Mouse (Mus musculus) intestine, embryonic 14.5 days (tissue): ENCODE measurements around the gene Gnas. TPM values are rescaled to one million over a fixed set of nuclear protein-coding genes. Genes with fewer than 3 reads are reported as not detected.
"Not testable (repeated sequence)": the region's sequence is repeated elsewhere in the genome, so short reads cannot be mapped to it uniquely, and the experiment has no call there.

Experiments
- ATAC-seq: fragments of 200-750 bp; cut with Nextera tagmentation; replicated peaks from 2 replicates; pipeline ENCODE4 v1.8.0; 2017; ENCODE audit warnings: low read depth, moderate number of reproducible peaks, moderate TSS enrichment, moderate library complexity; ENCODE audit not compliant: low FRiP score, low TSS enrichment
- DNase-seq: peaks from one replicate; pipeline ENCODE4 v3.0.0-alpha.2; 2018; ENCODE audit warnings: low spot score
- H3K27ac ChIP-seq: fragments of 300-500 bp; sonication (generic); 2 replicates; pipeline ENCODE4 v1.5.1; 2014; ENCODE audit warnings: low read depth, mild to moderate bottlenecking, control low read depth
- H3K27me3 ChIP-seq: fragments of 300-500 bp; sonication (generic); replicated peaks from 2 replicates; pipeline ENCODE4 v1.6.1; 2014; ENCODE audit warnings: low read length, control low read depth; ENCODE audit not compliant: control insufficient read depth, insufficient read depth
- H3K36me3 ChIP-seq: fragments of 300-500 bp; sonication (generic); 2 replicates; pipeline ENCODE4 v1.6.1; 2014; ENCODE audit warnings: low read length, control low read depth; ENCODE audit not compliant: control insufficient read depth, insufficient read depth
- H3K4me1 ChIP-seq: fragments of 300-500 bp; sonication (generic); replicated peaks from 2 replicates; pipeline ENCODE4 v1.6.1; 2014; ENCODE audit warnings: low read length, control low read depth, mixed read lengths; ENCODE audit not compliant: control insufficient read depth, insufficient read depth
- H3K4me2 ChIP-seq: fragments of 300-500 bp; sonication (generic); 2 replicates; pipeline ENCODE4 v1.6.1; 2014; ENCODE audit warnings: low read length
- H3K4me3 ChIP-seq: fragments of 300-500 bp; sonication (generic); 2 replicates; pipeline ENCODE4 v1.5.1; 2014; ENCODE audit warnings: low read depth, low read length, control low read depth, mixed read lengths
- H3K9ac ChIP-seq: fragments of 300-500 bp; sonication (generic); 2 replicates; pipeline ENCODE4 v1.6.1; 2014; ENCODE audit warnings: mild to moderate bottlenecking, low read length
- H3K9me3 ChIP-seq: fragments of 300-500 bp; sonication (generic); 2 replicates; pipeline ENCODE4 v1.6.1; 2016; ENCODE audit warnings: low read length, control low read depth; ENCODE audit not compliant: control insufficient read depth
- WGBS: fragments of 180-500 bp; shearing (Covaris S2); extraction: QIAGEN DNeasy Blood & Tissue Kit; methylation state at CpG from one replicate; pipeline ENCODE4 v1.1.7; 2014; 5-methylcytosine and 5-hydroxymethylcytosine counted together
- polyA plus RNA-seq: library from polyadenylated mRNA; unstranded; fragments of >200 nt; fragmentation: Nextera tagmentation; extraction: Ambion mirVana; gene quantifications from 2 replicates; pipeline ENCODE4 v1.2.1, GENCODE M21; 2014

The Gnas gene
- polyA plus RNA-seq, 1 experiment from 2014 or later = 1,793 TPM

DNA sequence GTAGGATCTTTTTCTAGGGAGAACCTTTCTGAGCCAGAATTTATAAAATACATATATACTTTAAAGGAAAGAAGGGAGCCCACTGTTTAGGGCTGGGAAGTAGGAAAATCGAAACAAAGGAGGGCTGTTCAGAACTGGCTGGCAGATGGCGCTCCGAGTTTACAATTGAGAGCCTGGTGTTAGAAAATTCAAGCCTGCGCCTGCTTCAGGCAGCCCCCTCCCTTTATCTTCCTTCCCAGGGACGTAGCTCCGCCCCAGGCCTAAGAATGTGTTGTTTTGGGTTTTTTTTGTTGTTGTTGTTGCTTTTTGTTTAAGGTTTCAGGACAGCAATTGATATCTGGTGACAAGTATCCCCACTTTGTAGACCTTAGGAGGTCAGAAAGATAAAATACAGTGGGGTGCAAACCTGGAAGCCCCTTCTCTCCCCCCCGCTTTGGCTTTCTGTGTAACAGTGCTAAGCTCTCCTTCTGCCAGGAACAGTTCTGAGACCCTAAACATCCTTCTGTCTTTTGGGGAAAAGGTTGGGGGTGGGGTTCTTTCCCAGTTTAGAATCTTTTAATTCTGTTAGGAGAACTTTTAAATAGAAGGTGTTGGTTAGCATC lies 26.9 kb downstream of the Gnas start:
- H3K4me3 ChIP-seq = no peak overlapping the region
- 15% methylated on average over 7 of the region's 7 CpGs for WGBS
- no peak; the same call in 1 of the 2 replicates for ATAC-seq

DNA sequence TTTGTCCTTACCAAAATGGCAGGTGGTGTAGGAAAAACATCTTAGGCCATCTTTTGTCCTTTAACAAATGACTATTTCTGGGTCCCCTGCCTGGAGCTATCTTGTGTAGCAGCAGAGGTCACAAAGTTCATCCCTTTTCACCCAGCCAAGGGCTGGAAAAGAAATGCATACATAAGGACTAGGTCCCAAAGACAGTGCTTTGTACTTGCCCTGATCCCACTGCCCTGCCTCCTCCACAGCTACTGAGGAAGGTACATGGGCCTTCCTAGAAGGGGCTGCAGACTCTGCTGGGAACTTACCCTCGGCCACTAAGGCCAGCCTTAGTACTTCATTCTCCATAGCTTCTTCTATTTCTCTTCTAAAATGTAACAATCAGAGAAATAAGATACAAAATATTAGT lies 27.5 kb downstream of the Gnas start:
- Histone ChIP-seq H3K27ac (no peak overlapping the region), H3K27me3 (no peaks in the 10 kb centered on the region), H3K9me3 (no peaks in the 10 kb centered on the region), H3K36me3 (no peaks in the 10 kb centered on the region), H3K4me2 (no peak overlapping the region), H3K9ac (no peak overlapping the region), H3K4me1 (peaks cover 4% of the 10 kb centered on the region), H3K4me3 (no peak overlapping the region)
- DNase-seq (no peak), ATAC-seq (no peak)
- 79% methylated on average over 1 of the region's 1 CpGs for WGBS

More for the DNA sequence above, 26.9 kb downstream of the Gnas start:
- Histone ChIP-seq H3K27me3 (no peaks in the 10 kb centered on the region), H3K27ac (no peak overlapping the region), H3K9ac (no peak overlapping the region), H3K9me3 (no peaks in the 10 kb centered on the region), H3K4me1 (peaks cover 4% of the 10 kb centered on the region), H3K36me3 (no peaks in the 10 kb centered on the region), H3K4me2 (no peak overlapping the region)
- peak; percentile 78 for DNase-seq

DNA sequence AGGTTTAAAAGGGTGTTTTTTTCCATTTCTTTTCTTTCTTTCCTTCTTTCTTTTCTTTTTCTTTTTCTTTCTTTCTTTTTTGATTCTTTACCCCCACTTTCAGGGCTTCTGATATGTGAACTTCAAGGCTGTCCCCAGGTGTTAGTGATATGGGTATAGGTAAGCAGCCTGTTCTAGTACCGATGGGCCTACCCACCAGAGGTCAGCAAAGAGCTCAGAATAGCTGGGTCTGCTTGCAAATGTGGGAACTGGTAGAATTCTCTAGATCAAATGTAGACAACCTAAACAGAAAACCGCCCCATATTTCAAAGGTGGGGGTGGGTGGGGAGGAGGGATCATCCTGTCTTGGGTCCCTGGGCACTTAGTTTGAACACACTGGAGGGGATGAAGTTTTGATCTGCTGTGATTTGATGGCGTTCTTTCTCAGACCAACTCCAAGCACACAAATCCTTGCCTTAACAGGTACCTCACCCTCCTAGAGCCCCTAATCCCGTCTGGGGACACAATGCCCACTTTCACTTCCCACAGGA lies 28.1 kb downstream of the Gnas start:
- 22% methylated on average over 4 of the region's 4 CpGs for WGBS
- no peaks in the 10 kb centered on the region for H3K36me3 ChIP-seq
- no peak overlapping the region for H3K4me3 ChIP-seq
- DNase-seq = peak; percentile 89
- ATAC-seq = peak; percentile 68
- no peak overlapping the region for H3K9ac ChIP-seq
- peaks cover 4% of the 10 kb centered on the region for H3K4me1 ChIP-seq
- no peak overlapping the region for H3K4me2 ChIP-seq
- H3K9me3 ChIP-seq = no peaks in the 10 kb centered on the region
- H3K27me3 ChIP-seq = no peaks in the 10 kb centered on the region
- no peak overlapping the region for H3K27ac ChIP-seq

DNA sequence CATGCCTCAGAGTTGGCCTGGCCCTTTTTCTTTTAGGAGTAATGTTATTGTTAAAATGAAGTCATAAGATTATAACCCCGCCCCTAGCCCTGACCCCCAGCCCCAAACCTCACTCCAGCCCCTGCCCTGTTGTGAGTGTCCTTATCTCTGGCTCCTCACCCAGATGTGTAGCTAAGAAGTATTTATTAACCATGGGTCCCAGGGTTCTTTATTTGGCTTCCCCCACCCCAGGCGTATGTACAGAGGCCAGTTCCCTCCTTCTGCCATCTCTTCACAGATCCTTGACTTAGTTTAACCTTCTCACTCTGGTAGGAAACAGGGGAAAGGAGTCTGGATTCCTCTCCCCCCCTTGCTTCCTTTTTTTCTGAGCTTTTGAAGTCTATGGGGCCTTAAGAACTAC lies 28.5 kb downstream of the Gnas start:
- no peak overlapping the region for H3K4me2 ChIP-seq
- peaks cover 4% of the 10 kb centered on the region for H3K4me1 ChIP-seq
- no peaks in the 10 kb centered on the region for H3K36me3 ChIP-seq
- H3K27me3 ChIP-seq = no peaks in the 10 kb centered on the region
- 64% methylated on average over 2 of the region's 2 CpGs for WGBS
- DNase-seq = no peak
- 0 out of 2 replicates have a peak, but pooled peaks have one; percentile 21 for ATAC-seq
- no peaks in the 10 kb centered on the region for H3K9me3 ChIP-seq
- H3K9ac ChIP-seq = no peak overlapping the region
- H3K27ac ChIP-seq = no peak overlapping the region
- H3K4me3 ChIP-seq = no peak overlapping the region

DNA sequence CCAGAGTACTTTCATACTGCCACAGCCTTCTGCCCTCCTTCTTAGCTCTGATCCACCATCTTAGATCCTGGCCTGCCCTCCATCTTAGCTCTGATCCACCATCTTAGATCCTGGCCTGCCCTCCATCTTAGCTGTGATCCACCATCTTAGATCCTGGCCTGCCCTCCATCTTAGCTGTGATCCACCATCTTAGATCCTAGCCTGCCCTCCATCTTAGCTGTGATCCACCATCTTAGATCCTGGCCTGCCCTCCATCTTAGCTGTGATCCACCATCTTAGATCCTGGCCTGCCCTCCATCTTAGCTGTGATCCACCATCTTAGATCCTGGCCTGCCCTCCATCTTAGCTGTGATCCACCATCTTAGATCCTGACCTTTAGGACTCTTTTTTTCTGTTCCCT lies 31.3 kb downstream of the Gnas start:
- H3K4me3 ChIP-seq, ATAC-seq, H3K9me3 ChIP-seq: not testable (repeated sequence)

DNA sequence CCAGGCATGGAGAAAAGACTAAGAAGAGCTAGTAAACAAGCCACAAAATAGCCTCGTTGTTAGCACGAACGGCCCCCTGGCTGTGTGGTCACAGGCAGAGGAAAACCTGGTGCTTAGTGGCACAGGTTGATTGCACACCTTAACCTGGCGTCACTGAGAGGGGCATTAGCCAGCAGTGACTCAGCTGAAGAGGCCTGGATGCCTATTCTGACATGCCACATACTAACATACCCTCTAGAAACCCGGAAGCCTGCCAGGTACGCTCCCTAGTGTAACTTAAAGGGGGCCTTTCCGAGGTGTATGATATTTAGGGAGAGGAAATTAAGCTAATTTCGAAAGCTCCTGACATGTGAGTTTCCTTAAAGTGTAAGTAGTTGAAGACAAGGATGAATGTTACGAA lies 32.5 kb downstream of the Gnas start:
- DNase-seq = no peak
- H3K27ac ChIP-seq = no peak overlapping the region
- ATAC-seq = no peak

More for the DNA sequence above, 31.3 kb downstream of the Gnas start:
- not testable (repeated sequence) for H3K4me2 ChIP-seq, H3K36me3 ChIP-seq, H3K27me3 ChIP-seq, DNase-seq, H3K9ac ChIP-seq, H3K4me1 ChIP-seq, H3K27ac ChIP-seq

DNA sequence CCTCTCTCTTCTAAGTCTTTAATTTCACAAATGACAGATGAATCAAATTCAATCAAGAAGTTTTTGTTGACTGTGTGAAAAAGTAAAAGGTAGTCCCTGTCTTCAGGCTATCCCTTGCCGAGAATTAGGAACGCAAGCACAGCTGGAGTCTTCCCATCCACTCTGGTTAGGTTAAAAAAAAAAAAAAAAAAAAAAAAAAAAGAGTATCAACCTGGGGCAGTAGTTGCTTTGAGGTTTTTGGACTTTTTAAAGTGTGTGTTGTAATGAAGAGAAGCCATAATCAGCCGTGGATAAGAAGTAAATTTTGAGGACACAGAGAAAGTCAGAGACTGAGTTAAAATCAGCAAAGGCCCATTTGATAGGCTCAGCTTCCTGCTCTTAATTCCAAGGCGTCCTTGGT lies 41.9 kb downstream of the Gnas start:
- 71% methylated on average over 4 of the region's 4 CpGs for WGBS
- Histone ChIP-seq H3K9me3 (no peaks in the 10 kb centered on the region), H3K27me3 (no peaks in the 10 kb centered on the region), H3K27ac (no peak overlapping the region), H3K4me3 (0 out of 2 replicates have a peak overlapping the region, but pooled peaks have one; percentile 97), H3K36me3 (peaks cover 4% of the 10 kb centered on the region; the same call in 1 of the 2 replicates), H3K4me1 (no peaks in the 10 kb centered on the region), H3K9ac (no peak overlapping the region), H3K4me2 (no peak overlapping the region)
- DNase-seq = no peak
- no peak for ATAC-seq

More for the DNA sequence above, 32.5 kb downstream of the Gnas start:
- H3K4me2 ChIP-seq = no peak overlapping the region
- no peak overlapping the region for H3K4me3 ChIP-seq
- no peak overlapping the region for H3K9ac ChIP-seq
- peaks cover 4% of the 10 kb centered on the region for H3K4me1 ChIP-seq
- no peaks in the 10 kb centered on the region for H3K36me3 ChIP-seq
- H3K27me3 ChIP-seq = no peaks in the 10 kb centered on the region
- H3K9me3 ChIP-seq = no peaks in the 10 kb centered on the region
- 86% methylated on average over 9 of the region's 9 CpGs for WGBS

DNA sequence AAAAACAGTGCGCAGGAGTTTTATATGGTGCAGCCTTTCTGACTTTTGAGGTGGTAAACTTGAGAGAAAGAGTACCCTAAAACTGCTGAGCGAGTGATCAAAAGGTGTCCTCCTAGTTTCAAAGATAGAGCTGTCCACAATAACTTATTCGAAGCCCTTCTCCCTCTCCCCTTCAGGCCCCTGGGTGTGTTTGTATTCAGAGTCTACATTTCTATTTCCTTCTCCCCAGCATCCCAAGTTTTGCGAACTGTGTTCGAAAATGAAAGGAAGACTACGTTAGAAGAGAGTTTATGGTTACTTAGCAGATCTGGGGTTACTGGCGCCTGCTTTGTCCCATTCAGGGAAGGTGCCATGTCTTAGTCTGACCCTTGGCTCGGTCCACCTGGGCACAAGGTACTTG lies 42.4 kb downstream of the Gnas start:
- no peak for DNase-seq
- no peak for ATAC-seq
- WGBS = 50% methylated on average over 8 of the region's 8 CpGs
- Histone ChIP-seq H3K9ac (peak overlapping the region; percentile 100), H3K4me1 (no peaks in the 10 kb centered on the region), H3K4me3 (peak overlapping the region; percentile 97), H3K27ac (no peak overlapping the region), H3K9me3 (no peaks in the 10 kb centered on the region), H3K27me3 (no peaks in the 10 kb centered on the region), H3K4me2 (peak overlapping the region; percentile 73), H3K36me3 (peaks cover 4% of the 10 kb centered on the region; the same call in 1 of the 2 replicates)
